Mouse (Mus musculus): ENCODE measurements at regions not wholly inside any gene's neighbourhood (a gene's known extent, or its start where the extent isn't known, plus 50 kb on each side); places are given as distances from the start of the nearest gene placed in this dataset. TPM values are rescaled to one million over a fixed set of nuclear protein-coding genes. Genes with fewer than 3 reads are reported as not detected.

Small RNA genes in the stretch of these regions (microRNA-seq; reads per million reads assigned to microRNA genes)
- gene Gm44319, result not detected

Measured in liver, embryonic 15.5 days (tissue).